Mouse (Mus musculus): ENCODE results near the gene Larp1. TPM values are rescaled to one million over a fixed set of nuclear protein-coding genes. Genes with fewer than 3 reads are reported as not detected.
A peak's percentile ranks its signal among the peaks of the same experiment; 100 is the strongest.
"Not testable (repeated sequence)": the region's sequence is repeated elsewhere in the genome, so short reads cannot be mapped to it uniquely, and the experiment has no call there.

Larp1 gene
- total RNA-seq, 2 experiments from 2014 or later = 52.4 to 55.3 TPM

- DNase-seq = no peak
- intact Hi-C loops (cut with DNase I) = loop anchor here (10.0 kb wide), 1 partner anchor 570 kb away; no protein-coding TSS in a partner anchor
These were observed 85.9 kb downstream of the Larp1 start for GRCm38 (mm10) chr11:58094766-58095165.

GRCm38 (mm10) chr11:58095561-58095960, 86.7 kb downstream of the Larp1 start:
- no peak for DNase-seq
- intact Hi-C loops (cut with DNase I) = loop anchor here (10.0 kb wide), 1 partner anchor 571 kb away; no protein-coding TSS in a partner anchor

DNA sequence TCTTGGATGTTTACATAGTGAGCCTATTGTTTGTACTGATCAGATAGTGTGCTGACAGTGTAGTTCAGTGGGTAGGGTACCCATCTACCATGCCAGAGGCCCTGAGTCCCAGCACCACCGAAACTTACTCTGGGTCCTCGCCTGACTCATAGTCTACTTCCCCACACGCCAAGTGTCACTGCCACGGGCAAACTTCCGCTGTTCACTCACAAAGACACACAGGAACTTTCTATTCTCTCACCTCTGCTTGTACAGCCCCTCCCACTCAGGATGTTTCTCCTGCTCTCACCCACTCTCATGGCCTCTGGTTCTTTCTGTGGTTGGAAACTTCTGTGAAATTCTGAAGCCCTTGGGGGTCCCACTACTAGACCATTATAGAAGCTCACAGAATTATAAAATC, 87.3 kb downstream of the Larp1 start:
- intact Hi-C loops (cut with DNase I) = loop anchor here (10.0 kb wide), 1 partner anchor 571 kb away; no protein-coding TSS in a partner anchor
- DNase-seq = no peak

- intact Hi-C loops (cut with DNase I) = loop anchor here (10.0 kb wide), 1 partner anchor 572 kb away; no protein-coding TSS in a partner anchor
- peak in 1 of 2 experiments; percentile 18 for DNase-seq
These were observed 88.2 kb downstream of the Larp1 start for GRCm38 (mm10) chr11:58096821-58097620.

GRCm38 (mm10) chr11:58097621-58098365, 88.9 kb downstream of the Larp1 start:
- DNase-seq = peak; percentile 16 to 24
- intact Hi-C loops (cut with DNase I) = loop anchor here (10.0 kb wide), 1 partner anchor 573 kb away; no protein-coding TSS in a partner anchor

GRCm38 (mm10) chr11:58098366-58098720, 89.5 kb downstream of the Larp1 start:
- intact Hi-C loops (cut with DNase I) = loop anchor here (10.0 kb wide), 1 partner anchor 574 kb away; no protein-coding TSS in a partner anchor

DNA sequence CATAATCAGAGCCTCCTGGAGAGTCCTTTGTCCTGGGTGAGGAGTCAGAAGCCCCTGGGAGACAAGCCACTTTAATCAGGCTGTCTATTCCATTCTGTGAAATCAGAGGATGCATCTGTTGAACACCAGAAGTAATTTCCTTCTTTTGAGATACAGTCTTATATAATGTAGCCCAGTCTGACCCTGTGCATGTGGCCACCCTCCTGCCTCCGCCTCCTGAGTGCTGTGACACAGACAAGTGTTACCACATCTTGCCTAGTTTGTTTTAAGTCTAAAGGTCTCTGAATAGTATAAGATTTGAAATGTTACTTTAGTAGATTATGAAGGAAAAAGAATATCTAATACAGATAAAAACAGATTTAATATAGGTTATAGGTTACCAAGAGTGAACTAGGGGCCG, 91.1 kb downstream of the Larp1 start:
- intact Hi-C loops (cut with DNase I) = loop anchor here (5.0 to 10.0 kb wide), 3 partner anchors 138 to 298 kb away; partner anchors contain the start of gene Sap30l

More at GRCm38 (mm10) chr11:58098366-58098720, 89.5 kb downstream of the Larp1 start:
- not testable (repeated sequence) for DNase-seq

DNA sequence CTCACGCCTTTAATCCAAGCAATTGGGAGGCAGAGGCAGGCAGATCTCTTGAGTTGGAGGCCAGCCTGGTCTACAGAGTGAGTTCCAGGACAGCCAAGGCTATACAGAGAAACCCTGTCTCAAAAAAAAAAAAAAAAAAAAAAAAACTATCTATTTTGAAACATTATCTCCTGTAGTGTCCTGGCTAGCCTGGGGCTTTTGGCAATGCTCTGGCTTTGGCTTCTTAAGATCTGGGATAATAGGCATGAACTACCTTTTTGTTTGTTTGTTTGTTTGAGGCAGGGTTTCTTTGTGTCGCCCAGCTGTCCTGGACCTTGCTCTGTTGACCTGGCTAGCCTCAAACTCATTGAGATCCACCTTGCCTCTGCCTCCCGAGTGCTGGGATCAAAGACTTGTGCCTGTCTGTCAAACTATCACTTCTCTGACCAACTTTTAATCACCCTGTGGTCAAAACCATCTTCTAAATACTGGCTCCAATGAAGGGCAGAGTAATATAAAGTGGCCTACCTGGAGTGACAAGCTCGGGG, 92.4 kb downstream of the Larp1 start:
- intact Hi-C loops (cut with DNase I) = loop anchor here (5.0 to 10.0 kb wide), 3 partner anchors 139 to 299 kb away; partner anchors contain the start of gene Sap30l
- no peak for DNase-seq

More for the DNA sequence above, 91.1 kb downstream of the Larp1 start:
- no peak for DNase-seq

GRCm38 (mm10) chr11:58102146-58102545, 93.3 kb downstream of the Larp1 start:
- intact Hi-C loops (cut with DNase I) = loop anchor here (5.0 to 10.0 kb wide), 3 partner anchors 140 to 300 kb away; partner anchors contain the start of gene Sap30l
- no peak for DNase-seq

GRCm38 (mm10) chr11:58102581-58103343, 93.9 kb downstream of the Larp1 start:
- intact Hi-C loops (cut with DNase I) = loop anchor here (5.0 to 10.0 kb wide), 3 partner anchors 140 to 300 kb away; partner anchors contain the start of gene Sap30l
- DNase-seq = no peak

DNA sequence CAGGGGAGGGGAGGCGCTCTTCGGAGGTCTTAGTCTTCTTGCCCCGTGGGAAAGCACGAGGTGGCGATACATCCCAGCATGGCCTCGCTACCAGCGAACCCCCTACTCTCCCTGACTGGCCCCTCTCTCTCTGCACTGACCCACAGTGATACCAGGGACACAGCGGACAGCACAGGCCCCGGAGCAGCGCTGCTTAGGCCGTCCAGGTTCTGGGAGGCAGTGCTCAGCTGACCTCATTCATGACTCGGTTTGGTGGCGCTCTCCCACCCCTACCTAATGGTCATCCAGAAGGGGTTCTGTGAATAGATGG, 94.4 kb downstream of the Larp1 start:
- no peak for DNase-seq
- intact Hi-C loops (cut with DNase I) = loop anchor here (5.0 to 10.0 kb wide), 3 partner anchors 141 to 301 kb away; partner anchors contain the start of gene Sap30l

DNA sequence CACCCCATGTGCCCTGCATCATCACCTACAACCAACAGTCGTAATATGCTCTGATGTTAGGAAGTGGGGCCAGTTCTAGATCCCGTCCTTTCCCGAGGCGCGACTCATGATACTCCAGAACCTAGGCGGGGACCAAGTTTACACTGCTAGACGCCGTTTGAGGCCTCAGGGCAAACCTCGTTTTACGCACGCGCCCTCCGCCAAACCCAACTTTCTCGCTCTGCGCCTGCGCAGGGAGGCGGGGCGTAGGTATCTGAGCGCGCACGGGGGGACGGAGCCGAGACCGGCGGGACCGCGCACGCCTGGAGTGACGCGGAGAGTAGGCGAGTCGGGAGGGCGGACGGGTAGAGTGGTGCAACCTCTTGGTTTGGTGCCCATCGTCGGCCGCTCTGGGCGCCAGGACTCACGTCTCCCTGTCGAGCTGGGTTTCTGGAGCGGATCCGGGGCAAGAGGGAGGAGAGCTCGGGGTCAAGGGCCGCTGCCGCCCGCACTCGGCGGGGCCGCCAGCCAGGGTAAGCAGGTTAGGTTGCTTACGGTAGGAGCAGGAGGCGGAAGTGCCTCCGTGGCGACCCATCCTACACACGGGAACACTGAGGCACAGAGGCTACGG, 94.9 kb downstream of the Larp1 start, which contains the start of gene Cnot8:
TSS of gene Cnot8 (plus strand) at position 457 of the 610 bp plus-strand sequence.
- DNase-seq = peak; percentile 98 to 99
- intact Hi-C loops (cut with DNase I) = loop anchor here (2.0 to 10.0 kb wide), 5 partner anchors 23 to 302 kb away; partner anchors contain the start of genes Larp1 and Sap30l

DNA sequence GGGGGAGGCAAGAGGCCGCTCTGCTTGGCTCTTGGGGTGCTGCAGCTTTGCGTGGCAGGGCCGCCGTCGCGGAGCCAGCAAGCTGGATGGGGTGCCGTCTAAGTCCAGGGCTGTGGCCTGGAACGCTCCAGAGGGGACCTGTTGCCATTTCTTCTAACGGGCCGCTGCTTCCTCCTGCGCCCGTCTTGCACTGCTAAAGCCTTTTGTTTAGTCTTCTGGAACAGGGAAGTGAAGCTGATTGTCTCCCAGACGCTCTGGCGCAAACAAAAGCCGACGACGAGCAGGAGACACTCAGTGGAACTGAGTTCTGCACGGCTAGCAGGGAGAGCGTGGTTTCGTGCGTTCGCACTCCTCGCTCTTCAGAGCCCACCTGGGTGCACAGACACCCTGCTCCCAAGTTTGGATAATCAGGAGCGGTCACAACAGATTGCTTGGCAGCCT, 95.5 kb downstream of the Larp1 start:
- no peak for DNase-seq
- intact Hi-C loops (cut with DNase I) = loop anchor here (2.0 to 10.0 kb wide), 5 partner anchors 22 to 302 kb away; partner anchors contain the start of genes Larp1 and Sap30l

GRCm38 (mm10) chr11:58107009-58107408, 98.1 kb downstream of the Larp1 start:
- intact Hi-C loops (cut with DNase I) = loop anchor here (5.0 to 10.0 kb wide), 2 partner anchors 60 to 218 kb away; partner anchors contain the start of gene Gemin5
- no peak for DNase-seq

- intact Hi-C loops (cut with DNase I) = loop anchor here (5.0 to 10.0 kb wide), 2 partner anchors 60 to 217 kb away; partner anchors contain the start of gene Gemin5
- no peak for DNase-seq
These were observed 98.9 kb downstream of the Larp1 start for GRCm38 (mm10) chr11:58107664-58108337.
